Mouse (Mus musculus) layer of hippocampus, postnatal 36 days (tissue): ENCODE data around the gene Ryr3. TPM values are rescaled to one million over a fixed set of nuclear protein-coding genes. Genes with fewer than 3 reads are reported as not detected.
A peak's percentile ranks its signal among the peaks of the same experiment; 100 is the strongest.

ENCODE experiments used
- DNase-seq, 2 experiments: peaks; one replicate each; pipeline ENCODE4 v3.0.0; 2022
- microRNA-seq, 2 experiments: library from miRNA; unstranded; fragments of <30 nt; microRNA quantifications; one replicate each; pipeline ENCODE4 v1.2.0; 2021
- total RNA-seq, 2 experiments: library from RNA; stranded (reverse); gene quantifications; 2 replicates each; pipeline ENCODE4 v1.2.3; 2021

Gene Ryr3
- total RNA-seq, 2 experiments from 2014 or later = 70.0 to 81.5 TPM

- no peak for DNase-seq
Observed at GRCm38 (mm10) chr2:112637206-112637605, 579.7 kb downstream of the Ryr3 start.

GRCm38 (mm10) chr2:112632536-112632935, 584.4 kb downstream of the Ryr3 start:
- no peak for DNase-seq

GRCm38 (mm10) chr2:112630669-112631068, 586.2 kb downstream of the Ryr3 start:
- DNase-seq = no peak

GRCm38 (mm10) chr2:112625156-112625555, 591.7 kb downstream of the Ryr3 start:
- no peak for DNase-seq

GRCm38 (mm10) chr2:112617206-112617605, 599.7 kb downstream of the Ryr3 start:
- DNase-seq = no peak

- DNase-seq = no peak
Observed at GRCm38 (mm10) chr2:112614375-112614774, 602.5 kb downstream of the Ryr3 start.

GRCm38 (mm10) chr2:112612628-112613027, 604.3 kb downstream of the Ryr3 start:
- DNase-seq = no peak

- DNase-seq = no peak
Observed at GRCm38 (mm10) chr2:112606536-112606935, 610.4 kb downstream of the Ryr3 start.

GRCm38 (mm10) chr2:112602487-112602886, 614.4 kb downstream of the Ryr3 start:
- peak; percentile 16 to 17 for DNase-seq

- no peak for DNase-seq
Observed at GRCm38 (mm10) chr2:112600222-112600621, 616.7 kb downstream of the Ryr3 start.

GRCm38 (mm10) chr2:112597064-112597463, 619.8 kb downstream of the Ryr3 start:
- DNase-seq = no peak

GRCm38 (mm10) chr2:112596415-112596814, 620.5 kb downstream of the Ryr3 start:
- no peak for DNase-seq

- DNase-seq = no peak
Observed at GRCm38 (mm10) chr2:112595807-112596206, 621.1 kb downstream of the Ryr3 start.

GRCm38 (mm10) chr2:112593781-112594180, 623.1 kb downstream of the Ryr3 start:
- no peak for DNase-seq

- no peak for DNase-seq
Observed at GRCm38 (mm10) chr2:112593322-112593721, 623.6 kb downstream of the Ryr3 start.

GRCm38 (mm10) chr2:112591451-112591871, 625.4 kb downstream of the Ryr3 start:
- DNase-seq = peak; percentile 60 to 64

GRCm38 (mm10) chr2:112590985-112591384, 625.9 kb downstream of the Ryr3 start:
- peak in 1 of 2 experiments; percentile 29 for DNase-seq

Small RNAs within 50 kb of the gene (microRNA-seq; reads per million reads assigned to microRNA genes)
- 0 reads per million in 2 experiments for gene Gm44374

Other genes with a start within 250 kb of the Ryr3 start
- not detected for gene Tmco5b, start 68.6 kb upstream of the Ryr3 start, total RNA-seq
- gene Fmn1, start 110.6 kb upstream of the Ryr3 start, total RNA-seq = 10 to 100 TPM; 38.2 to 38.7 TPM